ENCODE assay signal across 26 mouse cellular contexts in genomic region chr1:189872050-189872449, GRCm38 (mm10).
"Had no signal": no experiment of that assay in that cellular context is flagged by ENCODE, and none has a peak within 500 bp of the region (broad histone marks: within the 10 kb centered on the region; RNA-seq: fewer than 3 reads in every experiment).

No protein-coding gene starts in this region.

- ATAC-seq: hindbrain, embryonic 16.5 days; inflammation-experienced regulatory T-cells, adult 6 months; intestine, embryonic 15.5 days; intestine, postnatal 0 days had no signal

- H3K9me3 ChIP-seq: heart, embryonic 10.5 days; heart, embryonic 12.5 days; hindbrain, embryonic 10.5 days; hindbrain, embryonic 12.5 days; intestine, embryonic 15.5 days; kidney, embryonic 15.5 days; limb, embryonic 10.5 days; limb, embryonic 12.5 days had no signal

- H3K27me3 ChIP-seq: heart, embryonic 12.5 days; hindbrain, embryonic 12.5 days; intestine, embryonic 15.5 days; kidney, embryonic 15.5 days; limb, embryonic 12.5 days had no signal

- H3K4me2 ChIP-seq: heart, embryonic 12.5 days; hindbrain, embryonic 12.5 days; hindbrain, embryonic 14.5 days; intestine, embryonic 15.5 days; kidney, embryonic 15.5 days; limb, embryonic 12.5 days had no signal

- DNase-seq: gastrocnemius, adult 2 months; gastrocnemius, postnatal 10 days; gastrocnemius, postnatal 25 days; heart, adult 18-20 months; heart, postnatal 10 days; heart, postnatal 4 days; kidney, adult 18-20 months; kidney, adult 9 months; kidney, postnatal 10 days; kidney, postnatal 25 days; kidney, postnatal 4 days; liver had no signal

- H3K9ac ChIP-seq: heart, embryonic 12.5 days; hindbrain, embryonic 12.5 days; hindbrain, embryonic 14.5 days; intestine, embryonic 15.5 days; kidney, embryonic 15.5 days; limb, embryonic 12.5 days had no signal

- H3K4me3 ChIP-seq: gastrocnemius, adult 2 months; heart, embryonic 10.5 days; heart, embryonic 12.5 days; hindbrain, embryonic 10.5 days; hindbrain, embryonic 12.5 days; intestine, embryonic 15.5 days; kidney, embryonic 15.5 days; layer of hippocampus, adult 2 months; left cerebral cortex, adult 2 months; limb, embryonic 10.5 days; limb, embryonic 12.5 days had no signal

- H3K36me3 ChIP-seq: hindbrain, embryonic 12.5 days; intestine, embryonic 15.5 days had no signal

- H3K27ac ChIP-seq: gastrocnemius, adult 2 months; heart, embryonic 10.5 days; hindbrain, embryonic 10.5 days; hindbrain, embryonic 12.5 days; hindbrain, embryonic 14.5 days; intestine, embryonic 15.5 days; kidney, embryonic 15.5 days; layer of hippocampus, adult 2 months; left cerebral cortex, adult 2 months; limb, embryonic 10.5 days; limb, embryonic 12.5 days had no signal
